Mouse (Mus musculus) layer of hippocampus, adult 11-12 months (tissue): ENCODE data around the gene Cdk13.

ENCODE experiments used
- DNase-seq: peaks from one replicate; pipeline ENCODE4 v3.0.0; 2022; ENCODE audit warnings: low spot score

The Cdk13 gene

DNA sequence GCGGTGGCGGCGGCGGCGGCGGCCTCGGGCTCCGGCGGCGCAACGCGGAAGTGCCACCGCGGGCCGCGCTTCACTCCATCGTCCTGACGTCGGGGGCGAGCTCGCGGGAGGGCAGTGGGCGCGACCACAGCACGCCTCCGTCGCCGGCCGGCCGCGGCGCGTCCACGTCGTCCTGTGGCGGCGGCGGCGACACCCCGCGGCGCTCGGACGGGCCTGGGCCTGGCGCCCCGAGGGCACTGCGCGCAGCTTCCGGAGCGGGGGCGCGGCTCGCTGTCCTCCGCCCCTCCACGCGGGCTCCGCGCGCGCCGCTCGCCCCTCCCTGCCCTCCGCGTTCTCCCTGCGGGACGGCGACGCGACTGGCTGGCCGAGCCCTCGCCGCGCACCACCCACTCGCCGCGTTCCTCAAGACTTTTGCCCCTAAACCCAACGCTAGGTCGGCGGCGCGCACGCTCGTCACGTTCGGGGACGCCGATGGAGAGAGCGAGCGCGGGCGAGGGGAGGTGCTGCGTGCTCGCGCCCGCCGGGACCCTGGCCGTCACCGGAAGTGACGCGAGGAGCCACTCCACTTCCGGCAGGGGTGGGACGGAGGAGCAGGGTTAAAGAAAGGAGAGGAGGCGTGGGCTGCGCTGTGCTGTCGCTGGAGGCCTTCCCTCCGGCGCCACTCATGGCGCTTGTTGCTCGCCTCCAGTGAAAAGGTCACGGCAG, at the start of gene Cdk13:
Gene Cdk13, minus strand, starts transcription at position 189 of the 705 bp plus-strand sequence.
- peak; percentile 99 for DNase-seq

DNA sequence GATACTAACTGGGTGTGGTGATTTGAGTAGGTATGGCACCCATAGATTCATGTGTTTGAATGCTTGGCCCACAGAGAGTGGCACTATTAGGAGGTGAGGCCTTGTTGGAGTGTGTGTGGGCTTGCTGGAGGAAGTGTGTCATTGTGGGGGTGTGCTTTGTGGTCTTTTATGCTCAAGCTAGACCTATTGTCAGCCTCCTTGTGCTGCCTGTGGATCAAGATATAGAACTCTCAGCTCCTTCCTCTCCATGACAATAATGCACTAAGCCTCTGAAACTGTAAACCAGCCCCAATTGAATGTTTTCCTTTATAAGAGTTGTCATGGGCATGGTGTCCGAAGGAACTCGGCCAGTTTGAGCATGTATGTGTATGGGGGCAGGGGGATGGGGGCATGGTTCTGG, 38.4 kb upstream of the Cdk13 start:
- DNase-seq: no peak

DNA sequence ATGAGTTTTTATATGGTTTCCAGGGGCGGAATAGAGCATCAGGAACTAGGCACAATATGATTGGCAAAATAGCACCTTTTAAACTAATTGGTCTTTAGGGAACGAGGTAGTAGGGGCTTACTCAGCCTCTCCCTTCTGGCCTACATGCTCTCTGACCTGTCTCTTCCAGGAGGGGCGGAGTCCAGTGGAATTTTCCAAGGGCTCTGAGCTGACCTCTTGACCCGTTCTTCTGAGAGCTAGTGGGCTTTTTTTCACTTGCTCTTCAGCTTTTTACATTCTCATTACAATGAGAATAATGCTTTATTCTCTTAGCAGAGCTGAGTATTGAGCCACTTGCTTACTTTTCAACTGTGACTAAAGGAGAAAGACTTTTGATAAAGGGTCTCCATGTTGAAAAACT, 37.9 kb upstream of the Cdk13 start:
- DNase-seq: no peak

DNA sequence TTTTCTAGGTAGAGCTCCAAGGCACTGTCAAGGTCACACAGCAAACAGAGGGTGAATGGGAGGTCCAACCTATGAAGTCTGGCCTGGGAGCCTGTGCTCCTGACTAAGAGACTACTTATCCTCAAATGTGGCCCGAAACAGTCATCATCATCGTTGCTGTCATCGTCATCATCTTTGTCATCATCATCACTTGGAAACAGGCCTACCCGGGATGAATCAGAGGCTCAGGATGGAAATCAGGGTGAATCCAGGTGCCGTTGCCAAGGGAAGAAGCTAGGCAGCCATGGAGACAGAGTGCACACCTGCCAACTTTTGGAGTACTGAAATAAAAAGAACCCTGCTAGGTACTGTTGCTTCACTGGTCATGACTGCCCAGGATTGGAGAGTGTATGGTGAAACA, 34.2 kb upstream of the Cdk13 start:
- DNase-seq: peak; percentile 34

DNA sequence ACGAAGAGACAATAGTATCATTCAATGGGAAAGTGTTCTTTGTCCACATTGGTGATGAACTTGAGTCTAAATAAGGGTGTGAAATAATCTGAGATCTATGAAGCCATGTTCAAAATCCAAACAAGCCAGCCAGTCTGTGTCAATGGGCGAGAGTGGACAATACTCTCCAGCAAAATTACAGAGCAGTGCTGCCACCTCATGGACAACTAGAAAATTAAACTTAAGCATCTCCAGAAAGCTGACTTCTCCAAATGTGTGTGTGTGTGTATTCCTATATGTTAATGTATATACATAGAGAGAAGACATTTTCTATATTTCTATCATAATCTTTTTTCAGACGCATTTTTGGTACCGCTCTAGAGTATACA, 33.6 kb upstream of the Cdk13 start:
- DNase-seq: peak; percentile 28

DNA sequence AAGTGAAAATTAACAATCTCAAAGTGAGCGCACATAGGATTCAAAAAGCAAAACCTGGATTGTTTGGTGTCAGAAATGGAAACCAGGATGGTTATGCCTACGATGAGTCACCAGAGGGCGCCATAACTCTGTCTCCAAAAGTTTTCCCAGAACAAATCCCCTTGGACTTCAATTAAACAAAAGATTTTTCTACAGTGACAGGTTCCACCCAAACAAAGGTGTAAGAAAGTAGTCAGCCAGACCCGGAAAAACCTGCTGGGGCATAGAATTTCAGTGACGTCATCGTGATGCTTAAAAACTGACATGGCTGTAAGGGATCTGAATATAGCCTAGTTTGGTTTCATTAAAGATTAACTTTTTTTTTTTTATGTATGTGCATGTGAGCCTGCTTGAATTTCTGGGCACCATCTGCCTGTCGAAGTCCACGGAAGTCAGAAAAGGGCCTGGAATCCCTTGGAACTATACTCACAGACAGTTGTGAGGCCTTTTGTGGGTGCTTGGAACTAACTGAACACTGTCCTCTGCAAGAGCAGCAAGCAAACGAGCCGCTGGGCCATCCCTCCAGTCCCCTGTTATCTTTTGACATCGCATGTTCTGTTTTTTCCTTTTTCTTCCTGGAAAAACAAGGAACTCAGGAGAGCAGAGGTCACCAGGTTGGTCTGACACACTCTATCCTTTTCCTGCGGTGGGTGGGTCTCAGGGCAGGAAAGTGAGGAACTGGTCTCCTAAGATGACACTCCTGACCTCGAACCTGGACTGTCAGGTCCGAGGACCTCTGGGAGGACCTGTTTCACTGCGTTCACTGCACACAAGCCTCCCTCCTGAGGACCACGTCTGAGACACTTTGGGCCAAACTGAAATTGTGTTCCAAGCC, 33.0 kb upstream of the Cdk13 start:
- DNase-seq: peak; percentile 19

DNA sequence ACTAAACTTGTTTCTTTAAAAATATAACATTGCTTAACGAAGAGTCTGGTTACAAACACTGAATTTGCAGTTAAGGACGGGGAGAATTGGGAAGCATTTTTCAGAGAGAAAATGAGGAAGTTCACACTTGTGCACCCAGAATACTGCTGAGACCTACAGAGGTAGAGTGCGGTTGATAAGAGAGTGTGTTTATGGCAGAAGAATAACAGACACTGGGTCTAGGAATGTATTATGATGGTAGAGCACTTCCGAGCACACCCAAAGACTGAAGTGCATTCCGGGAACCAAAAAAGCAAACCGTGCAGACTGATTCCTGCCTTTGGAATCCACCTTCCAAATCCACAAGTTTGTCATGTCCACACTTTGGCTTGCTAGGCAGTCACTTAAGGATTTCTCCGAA, 31.9 kb upstream of the Cdk13 start:
- DNase-seq: no peak

DNA sequence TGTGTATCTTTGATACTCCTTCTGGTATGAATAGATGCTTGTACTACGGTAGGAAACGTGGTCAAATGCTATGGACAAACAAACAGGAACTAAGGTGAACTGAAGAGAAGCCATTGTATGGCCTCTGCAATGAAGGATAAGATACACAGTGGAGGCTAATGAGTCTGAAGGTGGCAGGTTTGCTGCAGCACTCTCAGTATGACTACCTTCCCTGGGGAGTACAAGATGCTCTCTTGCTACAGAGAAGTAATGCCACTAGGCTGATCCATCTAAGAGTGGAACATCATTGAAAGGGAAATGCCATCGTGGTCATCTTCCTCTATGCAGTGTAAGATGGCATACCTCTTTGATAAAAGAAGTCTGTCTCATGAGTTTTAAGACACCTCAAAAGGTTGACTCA, 28.0 kb upstream of the Cdk13 start:
- DNase-seq: no peak

DNA sequence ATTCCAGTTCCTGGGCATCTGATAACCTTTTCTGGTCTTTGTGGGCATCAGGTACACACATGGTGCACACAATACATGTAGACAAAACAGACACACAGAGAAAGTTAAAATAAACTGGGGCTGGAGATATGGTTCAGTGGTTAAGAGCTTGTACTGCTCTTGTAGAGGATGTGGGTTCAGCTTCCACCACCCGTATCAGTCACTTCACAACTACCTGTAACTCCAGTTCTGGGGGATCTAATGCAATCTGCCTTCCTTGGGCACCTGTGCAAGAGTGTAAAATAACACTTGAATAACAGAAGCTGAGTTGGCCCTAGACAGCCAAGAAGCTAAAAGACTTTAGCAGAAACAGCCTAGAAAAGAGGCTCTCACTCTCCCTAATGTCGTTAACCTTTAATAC, 12.3 kb upstream of the Cdk13 start:
- no peak for DNase-seq

DNA sequence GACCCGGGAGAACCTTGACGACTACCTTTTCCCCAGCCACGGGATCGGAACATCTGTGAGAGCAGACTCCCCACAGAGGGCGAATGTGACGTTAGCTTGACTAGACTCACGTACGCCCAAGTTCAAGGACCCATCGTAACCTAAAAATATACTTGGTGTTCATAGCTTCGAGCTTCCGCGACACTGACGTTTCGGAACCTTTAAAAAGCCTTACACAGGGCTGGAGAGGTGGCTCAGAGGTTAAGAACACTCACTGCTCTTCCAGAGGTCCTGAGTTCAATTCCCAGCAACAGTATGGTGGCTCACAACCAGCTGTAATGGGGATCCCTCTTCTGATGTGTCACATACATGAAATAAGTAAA, 698 bp upstream of the Cdk13 start:
- no peak for DNase-seq

DNA sequence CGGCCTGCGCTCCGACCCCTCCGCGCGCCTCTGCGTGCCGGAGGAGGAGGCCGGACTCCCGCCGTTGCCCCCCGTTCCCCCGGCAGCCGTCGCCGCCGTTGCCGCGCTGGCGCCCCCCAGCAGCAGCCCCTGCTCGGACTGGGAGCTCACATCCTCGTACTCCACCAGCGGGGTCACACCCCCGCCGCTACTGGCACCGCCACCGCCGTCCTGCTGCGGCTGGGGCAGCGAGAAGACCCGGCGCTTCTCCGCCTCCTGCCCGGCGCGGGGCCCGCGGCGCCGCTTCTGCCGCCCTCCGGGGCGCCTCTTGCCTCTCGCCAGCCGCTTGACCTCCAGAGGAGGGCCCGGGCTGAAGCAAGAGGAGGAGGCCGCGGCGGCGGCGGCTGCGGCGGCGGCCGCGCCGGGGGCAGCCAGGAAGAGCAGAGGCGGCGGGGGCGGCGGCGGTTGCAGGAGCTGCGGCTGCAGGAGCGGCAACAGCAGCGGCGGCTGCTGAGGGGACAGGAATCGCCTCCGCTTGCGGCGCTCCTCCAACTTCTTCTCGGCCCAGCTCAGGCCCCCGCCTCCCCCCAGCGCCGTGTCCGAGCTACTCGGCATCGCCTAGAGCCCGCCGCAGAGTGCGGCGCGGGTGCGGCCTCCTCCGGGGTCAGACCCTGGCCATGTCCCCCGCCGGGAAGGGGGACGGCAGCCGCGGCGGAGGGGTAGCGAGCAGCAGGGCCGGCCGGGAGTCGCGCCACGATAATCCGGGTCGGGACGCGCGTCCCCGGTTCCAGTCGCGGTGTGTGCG, 647 bp downstream of the Cdk13 start:
- DNase-seq: peak; percentile 39

DNA sequence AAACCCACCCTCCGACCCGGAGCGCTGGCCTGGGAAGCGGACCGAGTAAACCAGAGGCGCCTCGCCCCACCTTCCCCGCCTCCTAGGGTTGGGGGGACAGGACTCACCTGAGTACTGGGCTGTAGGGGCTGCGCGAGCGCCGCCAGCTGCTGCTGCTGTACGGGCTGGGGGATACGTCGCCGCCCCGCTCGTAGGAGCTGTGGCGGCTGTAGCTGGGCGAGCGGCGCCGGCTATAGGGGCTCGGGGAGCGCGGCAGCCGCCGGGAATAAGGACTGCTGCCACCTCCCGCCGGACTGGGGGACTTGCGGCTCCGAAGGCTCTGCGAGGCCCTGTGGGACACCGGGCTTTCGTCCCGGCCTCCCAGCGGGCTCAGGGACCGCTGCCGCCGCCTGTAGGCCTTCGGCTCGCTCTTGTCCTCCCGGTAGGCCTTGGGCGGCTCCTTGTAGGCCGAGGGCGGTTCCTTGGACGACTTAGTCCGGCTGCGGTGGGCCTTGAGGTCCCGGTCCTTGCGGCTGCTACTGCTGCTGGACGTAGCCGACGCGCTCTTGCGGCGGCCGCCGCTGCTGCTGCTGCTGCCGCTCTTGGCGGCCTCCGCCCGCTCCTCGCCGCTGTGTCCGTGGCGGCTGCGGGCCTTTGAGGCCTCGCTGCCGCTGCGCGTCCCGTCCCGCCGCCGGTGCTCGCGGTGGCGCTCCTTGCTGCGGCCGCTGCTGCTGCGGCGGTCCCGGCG, 1.4 kb downstream of the Cdk13 start:
- peak; percentile 68 for DNase-seq

DNA sequence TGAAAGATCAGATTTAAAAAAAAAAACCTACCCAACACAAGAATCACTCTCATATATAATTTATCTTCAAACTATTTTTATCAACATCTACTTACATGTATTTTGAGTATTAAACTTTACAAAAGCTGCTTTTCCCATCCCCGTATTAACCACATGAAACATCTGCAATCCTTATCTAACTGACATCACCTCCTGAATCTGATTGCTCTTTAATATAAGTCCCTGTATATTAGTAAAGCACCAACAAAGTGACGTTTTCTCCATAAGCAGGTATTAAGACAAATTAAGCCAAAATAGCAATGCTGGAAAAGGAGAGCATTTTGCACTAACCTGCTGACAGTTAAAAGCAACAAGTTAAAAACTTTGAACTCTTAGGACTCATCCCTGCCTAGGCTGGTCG, 2.0 kb downstream of the Cdk13 start:
- DNase-seq: no peak

DNA sequence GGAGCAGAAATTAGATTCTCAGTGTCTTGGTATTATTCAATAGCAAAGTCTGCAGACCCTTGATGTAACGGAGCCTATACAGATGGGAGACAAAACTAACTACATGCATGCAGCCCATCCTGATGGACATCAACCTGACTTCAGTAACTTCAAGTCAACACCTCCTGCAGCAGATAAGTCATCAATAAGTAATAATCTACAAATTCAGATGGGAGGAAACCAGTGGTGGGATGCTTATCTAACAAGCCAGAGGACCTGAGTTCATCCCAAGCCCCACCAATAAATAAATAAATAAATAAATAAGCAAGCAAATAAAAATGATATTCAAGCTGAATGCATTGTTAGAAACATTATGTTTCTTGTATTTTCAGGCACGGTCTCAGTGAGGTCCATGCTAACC, 5.2 kb downstream of the Cdk13 start:
- DNase-seq: no peak

DNA sequence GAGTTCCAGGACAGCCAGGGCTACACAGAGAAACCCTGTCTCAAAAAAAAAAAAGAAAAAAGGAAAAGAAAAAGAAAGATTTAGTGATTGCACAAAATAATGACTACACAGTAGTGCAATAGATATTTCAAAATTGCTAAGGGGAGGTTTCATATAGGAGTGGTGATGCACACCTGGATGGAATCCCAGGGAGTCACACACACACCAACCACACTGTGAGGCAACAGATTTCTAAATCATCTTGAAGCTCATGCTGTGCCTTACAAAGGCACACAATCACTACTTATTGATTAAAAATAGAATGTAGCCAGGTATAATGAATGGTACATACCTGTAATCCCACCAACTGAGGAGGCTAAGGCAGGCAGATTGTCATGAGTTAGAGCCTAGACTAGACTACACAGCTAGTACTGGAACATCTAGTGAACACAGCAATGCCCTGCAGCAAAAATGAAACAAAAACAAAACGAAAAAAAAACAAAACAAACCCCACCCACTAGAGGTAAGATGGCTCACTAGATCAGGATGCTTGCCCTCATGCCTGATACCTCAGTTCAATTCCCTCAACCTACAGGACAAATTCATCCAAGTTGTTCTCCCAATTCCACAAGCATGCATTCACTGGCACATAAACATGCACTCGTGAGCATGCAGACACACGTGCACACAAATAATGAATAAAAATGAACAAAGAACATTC, 9.0 kb downstream of the Cdk13 start:
- DNase-seq: no peak

DNA sequence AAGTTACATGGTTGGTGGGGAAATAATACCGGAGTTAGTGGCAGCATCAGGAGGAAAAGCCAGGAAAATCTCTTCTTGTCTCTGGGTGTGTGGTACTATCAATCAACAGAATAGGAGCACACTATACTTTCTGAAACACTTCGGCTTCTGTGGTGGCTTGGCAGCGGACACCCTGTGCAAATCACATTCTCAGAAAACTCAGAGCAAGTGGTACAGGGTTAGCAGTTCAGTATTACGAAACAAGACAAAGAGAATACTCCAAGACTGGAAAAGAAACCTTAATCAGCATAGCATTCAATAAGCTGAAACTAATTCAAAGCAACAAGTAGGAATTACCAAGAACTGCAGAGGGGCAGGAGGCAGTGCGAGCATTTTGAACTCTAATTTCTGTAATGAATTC, 21.3 kb downstream of the Cdk13 start:
- no peak for DNase-seq

DNA sequence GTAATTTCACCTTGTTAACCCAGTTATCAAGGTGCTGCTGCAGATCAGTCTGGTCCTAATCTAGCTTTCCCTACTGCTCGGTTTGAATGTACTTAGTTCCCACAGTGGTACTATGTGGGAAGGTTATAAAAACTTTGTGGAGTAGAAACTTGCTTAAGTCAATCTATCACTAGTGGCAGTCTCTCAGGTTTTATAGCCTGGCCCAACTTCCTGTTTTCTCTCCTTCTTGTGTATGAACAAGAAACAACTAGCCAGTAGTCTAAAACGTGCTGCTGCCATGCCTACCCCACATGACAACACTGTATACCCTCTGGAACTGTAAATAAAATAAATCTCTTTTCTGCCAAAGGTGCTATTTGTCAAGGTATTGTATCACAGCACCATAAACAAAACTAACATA, 25.0 kb downstream of the Cdk13 start:
- DNase-seq: no peak

DNA sequence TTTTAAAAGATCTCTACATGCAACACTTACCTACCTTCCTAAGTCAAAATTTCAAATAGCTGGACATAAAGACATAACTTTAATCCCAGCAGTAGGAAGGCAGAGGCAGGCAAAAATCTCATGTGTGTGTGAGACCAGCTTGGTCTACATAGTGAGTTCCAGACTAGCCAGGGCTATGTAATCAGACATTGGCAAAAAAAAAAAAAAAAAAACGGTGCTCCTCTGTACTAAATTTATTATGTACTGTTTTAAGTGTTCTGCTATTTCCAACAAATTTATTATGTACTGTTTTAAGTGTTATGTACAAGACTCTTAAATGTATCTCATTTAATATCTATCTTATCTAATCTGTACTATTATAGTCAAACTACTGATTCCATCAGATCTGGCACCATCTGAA, 28.6 kb downstream of the Cdk13 start:
- no peak for DNase-seq

DNA sequence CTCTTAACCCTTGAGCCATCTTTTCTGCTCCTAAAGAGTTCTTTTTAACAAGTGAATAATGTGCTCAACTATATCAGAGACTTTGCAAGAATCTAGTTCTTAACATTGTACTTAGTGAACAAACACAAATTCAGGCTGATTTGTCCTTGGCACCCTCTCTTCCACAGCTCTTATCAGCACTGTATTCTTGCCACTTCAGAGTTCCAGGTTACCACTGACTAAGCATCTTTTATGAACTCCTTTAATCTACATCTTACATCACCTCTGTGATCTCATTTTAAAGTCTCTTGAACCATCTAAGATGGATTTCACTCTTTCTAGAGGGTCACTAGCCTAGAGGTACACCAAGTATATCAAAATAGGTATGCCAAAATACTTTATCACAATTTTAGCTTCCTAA, 29.5 kb downstream of the Cdk13 start:
- DNase-seq: no peak

DNA sequence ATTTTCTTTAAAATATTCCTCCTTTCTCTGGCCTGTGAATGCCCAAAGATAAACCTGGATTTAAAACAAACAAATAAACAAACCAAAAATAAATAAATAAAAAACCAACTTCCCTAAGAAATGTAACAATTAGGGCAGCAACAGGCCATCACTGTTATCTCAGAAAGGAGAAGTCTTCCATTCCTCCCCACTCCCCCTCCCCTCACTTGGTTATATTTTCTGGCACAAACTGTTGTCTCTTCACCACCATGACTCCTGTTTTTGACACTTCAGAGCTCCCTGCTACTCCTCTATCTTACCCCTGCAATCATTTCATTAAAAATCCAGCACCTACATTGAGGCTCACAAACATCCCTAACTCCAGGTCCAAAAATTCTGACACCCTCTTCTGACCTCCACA, 31.8 kb downstream of the Cdk13 start:
- no peak for DNase-seq

DNA sequence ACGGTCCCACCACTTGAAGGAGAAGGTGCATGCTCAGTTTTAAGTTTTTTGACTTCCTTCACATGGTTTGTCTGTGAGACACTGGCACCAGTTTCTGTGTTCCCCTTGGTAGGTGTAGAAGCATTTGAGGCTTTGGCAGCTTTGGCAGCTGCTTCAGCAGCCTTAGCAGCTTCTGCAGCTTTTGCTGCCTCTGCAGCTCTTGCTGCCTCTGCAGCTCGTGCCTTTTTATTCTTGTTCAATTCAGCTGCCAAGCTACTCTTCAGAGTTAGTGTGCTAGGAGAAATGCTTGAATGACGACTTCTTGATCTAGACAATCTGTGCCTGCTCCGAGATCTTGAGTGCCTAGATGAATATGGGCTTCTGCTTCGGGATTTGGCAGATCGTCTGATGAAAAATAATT, 32.3 kb downstream of the Cdk13 start:
- peak; percentile 37 for DNase-seq

DNA sequence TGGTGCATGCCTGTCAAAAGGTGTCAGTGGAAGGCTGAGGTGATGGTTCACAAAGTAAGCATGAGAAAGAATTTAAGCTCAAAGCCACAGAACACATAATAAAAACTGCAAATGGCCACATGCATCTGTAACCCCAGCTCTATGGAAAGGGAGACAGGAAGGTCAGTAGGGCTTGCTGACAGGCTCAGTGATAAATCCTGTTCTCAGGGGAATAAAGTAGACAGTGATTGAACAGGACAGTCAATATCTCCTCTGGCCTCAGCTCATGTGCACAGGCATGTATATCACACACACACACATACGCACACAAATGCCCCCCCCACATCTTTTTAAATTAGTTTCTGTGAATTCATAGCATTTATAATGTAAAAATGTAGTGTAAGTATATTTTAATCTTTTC, 42.5 kb downstream of the Cdk13 start:
- DNase-seq: no peak
